Mouse (Mus musculus) yolk sac, embryonic 10.5 days (tissue): ENCODE results near the gene Creld2.
A peak's percentile ranks its signal among the peaks of the same experiment; 100 is the strongest.
"Not testable (repeated sequence)": the region's sequence is repeated elsewhere in the genome, so short reads cannot be mapped to it uniquely, and the experiment has no call there.

Experiments
- DNase-seq: peaks from one replicate; pipeline ENCODE4 v3.0.0-alpha.2; 2017; ENCODE audit warnings: low spot score

The Creld2 gene

GRCm38 (mm10) chr15:88819026-88819905 is at the start of gene Creld2, which contains the start of gene Alg12:
Creld2 (plus strand) TSS chr15:88819646.
Alg12 (minus strand) TSS chr15:88819318.
- peak; percentile 100 for DNase-seq

GRCm38 (mm10) chr15:88774630-88775029 is 44.8 kb upstream of the Creld2 start:
- DNase-seq, result not testable (repeated sequence)

GRCm38 (mm10) chr15:88792140-88792850 is 27.2 kb upstream of the Creld2 start:
- no peak for DNase-seq

- not testable (repeated sequence) for DNase-seq
Observed at GRCm38 (mm10) chr15:88794729-88795128, 24.7 kb upstream of the Creld2 start.

GRCm38 (mm10) chr15:88799950-88800371 is 19.5 kb upstream of the Creld2 start:
- DNase-seq, result peak; percentile 83

GRCm38 (mm10) chr15:88800921-88801354 is 18.5 kb upstream of the Creld2 start:
- DNase-seq, result peak; percentile 88

- no peak for DNase-seq
Observed at GRCm38 (mm10) chr15:88801903-88802302, 17.5 kb upstream of the Creld2 start.

GRCm38 (mm10) chr15:88802348-88802747 is 17.1 kb upstream of the Creld2 start:
- DNase-seq, result no peak

GRCm38 (mm10) chr15:88808121-88808520 is 11.3 kb upstream of the Creld2 start:
- DNase-seq, result no peak

- DNase-seq, result no peak
Observed at GRCm38 (mm10) chr15:88810369-88810768, 9.1 kb upstream of the Creld2 start.

- no peak for DNase-seq
Observed at GRCm38 (mm10) chr15:88813262-88813661, 6.2 kb upstream of the Creld2 start.

- not testable (repeated sequence) for DNase-seq
Observed at GRCm38 (mm10) chr15:88813873-88814272, 5.6 kb upstream of the Creld2 start.

- DNase-seq, result no peak
Observed at GRCm38 (mm10) chr15:88814411-88815047, 4.9 kb upstream of the Creld2 start.

GRCm38 (mm10) chr15:88815196-88815700 is 4.2 kb upstream of the Creld2 start:
- no peak for DNase-seq

GRCm38 (mm10) chr15:88819906-88820303 is 459 bp downstream of the Creld2 start:
- DNase-seq, result no peak

- DNase-seq, result no peak
Observed at GRCm38 (mm10) chr15:88821403-88821802, 2.0 kb downstream of the Creld2 start.

- DNase-seq, result no peak
Observed at GRCm38 (mm10) chr15:88822513-88822912, 3.1 kb downstream of the Creld2 start.

- no peak for DNase-seq
Observed at GRCm38 (mm10) chr15:88823376-88823775, 3.9 kb downstream of the Creld2 start.

- DNase-seq, result no peak
Observed at GRCm38 (mm10) chr15:88827466-88827865, 8.0 kb downstream of the Creld2 start.

- peak; percentile 73 for DNase-seq
Observed at GRCm38 (mm10) chr15:88827991-88828799, 8.7 kb downstream of the Creld2 start.
